Mouse (Mus musculus): ENCODE data around the gene Awat1. TPM values are rescaled to one million over a fixed set of nuclear protein-coding genes. Genes with fewer than 3 reads are reported as not detected.

The Awat1 gene
- not detected in 2 replicates for polyA plus RNA-seq (2014; fragmentation: Nextera tagmentation; extraction: Ambion mirVana)

DNA sequence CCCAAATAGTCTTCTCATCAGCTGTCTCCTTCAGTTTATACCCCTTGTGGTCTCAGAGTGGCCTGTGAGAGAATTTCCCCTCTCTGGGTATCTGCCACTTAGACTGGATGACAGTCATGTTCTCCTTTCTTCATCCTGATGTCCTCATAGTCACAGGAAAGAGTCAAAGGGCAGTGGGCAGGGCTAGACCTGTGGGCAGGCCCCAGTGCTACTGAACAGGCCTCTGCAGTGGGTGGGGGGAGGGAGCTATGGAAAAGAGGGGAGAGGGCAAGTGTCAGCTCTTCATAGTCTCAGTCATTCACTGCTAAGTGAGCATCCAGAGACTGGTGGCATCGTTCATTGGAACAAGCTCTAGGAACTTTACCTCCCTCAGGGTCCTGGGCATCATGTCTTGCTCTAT is at the start of gene Awat1:
Awat1 (plus strand) TSS at position 301 of the 400 bp plus-strand sequence.
- ATAC-seq (replicated peaks; ENCODE audit: insufficient number of reproducible peaks, low FRiP score, low TSS enrichment, low read depth) (no peak), DNase-seq (ENCODE audit: low spot score) (no peak)
- Histone ChIP-seq H3K36me3 (replicated peaks; ENCODE audit: control insufficient read depth, insufficient read depth, low read depth, low read length) (no peaks in the 10 kb centered on the region), H3K27ac (replicated peaks; ENCODE audit: low read depth, low read length) (no peak within 1 kb of the TSS), H3K27me3 (ENCODE audit: control insufficient read depth, insufficient read depth, low read length) (no peaks in the 10 kb centered on the region), H3K9me3 (replicated peaks; ENCODE audit: control insufficient read depth, low read length) (no peaks in the 10 kb centered on the region), H3K4me1 (ENCODE audit: control insufficient read depth, insufficient read depth, low read length) (no peaks in the 10 kb centered on the region), H3K4me2 (ENCODE audit: low read depth, low read length) (no peak within 1 kb of the TSS), H3K4me3 (ENCODE audit: low read depth, low read length) (no peak within 1 kb of the TSS), H3K9ac (replicated peaks; ENCODE audit: low read length) (no peak within 1 kb of the TSS)
- 92% methylated on average over 1 of the region's 1 CpGs for WGBS

DNA sequence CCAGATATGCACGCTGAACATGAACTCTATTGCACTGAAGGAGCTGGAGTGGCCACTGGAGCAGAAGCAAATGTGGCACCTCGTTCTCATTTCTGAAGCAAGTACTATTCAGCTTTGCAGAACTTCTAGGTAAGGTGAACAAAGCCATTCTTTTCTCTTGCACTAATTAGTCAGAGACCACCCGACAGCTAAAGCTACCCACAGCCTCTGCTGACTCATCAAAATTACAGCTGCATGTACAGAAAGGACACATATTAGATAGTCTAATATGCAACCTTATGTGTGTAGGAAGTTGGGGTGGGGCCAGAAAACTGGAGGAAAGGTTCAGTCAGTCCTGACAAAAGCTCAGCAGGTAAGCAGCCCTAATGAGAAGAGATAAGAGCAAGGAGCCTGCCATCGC is 47.6 kb upstream of the Awat1 start, which contains the start of gene Dgat2l6:
Dgat2l6 (plus strand) TSS at position 368 of the 400 bp plus-strand sequence.
- ATAC-seq (replicated peaks; ENCODE audit: insufficient number of reproducible peaks, low FRiP score, low TSS enrichment, low read depth) (no peak), DNase-seq (ENCODE audit: low spot score) (no peak)
- no peaks in the 10 kb centered on the region for H3K4me1 ChIP-seq (ENCODE audit: control insufficient read depth, insufficient read depth, low read length)
- H3K4me2 ChIP-seq (ENCODE audit: low read depth, low read length) = no peak within 1 kb of the TSS
- H3K36me3 ChIP-seq (replicated peaks; ENCODE audit: control insufficient read depth, insufficient read depth, low read depth, low read length) = no peaks in the 10 kb centered on the region
- WGBS = 87% methylated on average over 4 of the region's 4 CpGs
- no peaks in the 10 kb centered on the region for H3K9me3 ChIP-seq (replicated peaks; ENCODE audit: control insufficient read depth, low read length)
- no peak within 1 kb of the TSS for H3K27ac ChIP-seq (replicated peaks; ENCODE audit: low read depth, low read length)
- no peak within 1 kb of the TSS for H3K9ac ChIP-seq (replicated peaks; ENCODE audit: low read length)
- H3K27me3 ChIP-seq (ENCODE audit: control insufficient read depth, insufficient read depth, low read length) = no peaks in the 10 kb centered on the region
- H3K4me3 ChIP-seq (ENCODE audit: low read depth, low read length) = no peak within 1 kb of the TSS

DNA sequence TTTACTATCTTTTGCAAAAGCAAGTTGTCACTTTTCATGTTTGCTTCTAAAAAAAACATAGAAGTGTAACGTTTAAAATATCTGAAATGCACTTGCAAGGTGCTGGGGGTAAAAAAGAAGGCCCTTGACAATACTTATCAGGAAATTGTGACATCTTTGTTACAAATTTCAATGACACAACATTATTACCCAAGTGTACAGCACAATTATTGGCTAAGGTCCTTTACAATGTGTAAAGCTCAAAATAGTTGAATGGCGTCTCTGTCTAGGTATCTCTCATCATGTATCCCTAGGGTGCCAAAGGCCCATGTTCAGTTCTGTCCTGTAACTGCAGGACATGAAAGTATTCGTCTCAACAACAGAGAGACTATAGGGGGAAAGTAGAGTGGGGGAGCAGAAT is 16.0 kb upstream of the Awat1 start:
- H3K36me3 ChIP-seq (replicated peaks; ENCODE audit: control insufficient read depth, insufficient read depth, low read depth, low read length) = no peaks in the 10 kb centered on the region
- 82% methylated on average over 3 of the region's 3 CpGs for WGBS
- H3K4me2 ChIP-seq (ENCODE audit: low read depth, low read length) = no peak overlapping the region
- DNase-seq (ENCODE audit: low spot score) (no peak), ATAC-seq (replicated peaks; ENCODE audit: insufficient number of reproducible peaks, low FRiP score, low TSS enrichment, low read depth) (no peak)
- no peaks in the 10 kb centered on the region for H3K4me1 ChIP-seq (ENCODE audit: control insufficient read depth, insufficient read depth, low read length)
- H3K27ac ChIP-seq (replicated peaks; ENCODE audit: low read depth, low read length) = no peak overlapping the region
- H3K4me3 ChIP-seq (ENCODE audit: low read depth, low read length) = no peak overlapping the region
- H3K9ac ChIP-seq (replicated peaks; ENCODE audit: low read length) = no peak overlapping the region
- H3K27me3 ChIP-seq (ENCODE audit: control insufficient read depth, insufficient read depth, low read length) = no peaks in the 10 kb centered on the region
- H3K9me3 ChIP-seq (replicated peaks; ENCODE audit: control insufficient read depth, low read length) = no peaks in the 10 kb centered on the region

DNA sequence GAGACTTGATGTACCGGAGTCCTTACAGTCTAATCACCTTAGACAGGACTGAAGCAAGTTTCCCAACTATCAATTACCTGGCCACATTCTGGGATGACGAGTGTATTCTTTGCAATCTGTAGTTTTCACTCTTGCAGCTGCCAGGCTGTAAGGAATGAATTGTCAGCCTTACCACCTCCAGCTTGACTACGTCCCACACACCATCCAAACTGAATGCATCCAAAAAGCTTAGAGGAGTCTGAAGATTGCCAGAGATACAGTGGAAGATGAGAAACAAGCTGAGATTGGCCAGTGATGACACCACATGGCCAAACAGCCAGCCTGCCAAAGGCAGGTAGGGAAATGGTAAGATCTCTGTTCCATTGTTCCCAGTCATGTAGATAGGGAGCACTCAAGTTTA is 6.4 kb upstream of the Awat1 start:
- Histone ChIP-seq H3K27me3 (ENCODE audit: control insufficient read depth, insufficient read depth, low read length) (no peaks in the 10 kb centered on the region), H3K9ac (replicated peaks; ENCODE audit: low read length) (no peak overlapping the region), H3K4me2 (ENCODE audit: low read depth, low read length) (no peak overlapping the region), H3K36me3 (replicated peaks; ENCODE audit: control insufficient read depth, insufficient read depth, low read depth, low read length) (no peaks in the 10 kb centered on the region), H3K27ac (replicated peaks; ENCODE audit: low read depth, low read length) (no peak overlapping the region), H3K4me3 (ENCODE audit: low read depth, low read length) (no peak overlapping the region), H3K4me1 (ENCODE audit: control insufficient read depth, insufficient read depth, low read length) (no peaks in the 10 kb centered on the region), H3K9me3 (replicated peaks; ENCODE audit: control insufficient read depth, low read length) (no peaks in the 10 kb centered on the region)
- WGBS = 93% methylated on average over 3 of the region's 3 CpGs
- ATAC-seq (replicated peaks; ENCODE audit: insufficient number of reproducible peaks, low FRiP score, low TSS enrichment, low read depth) (no peak), DNase-seq (ENCODE audit: low spot score) (no peak)

DNA sequence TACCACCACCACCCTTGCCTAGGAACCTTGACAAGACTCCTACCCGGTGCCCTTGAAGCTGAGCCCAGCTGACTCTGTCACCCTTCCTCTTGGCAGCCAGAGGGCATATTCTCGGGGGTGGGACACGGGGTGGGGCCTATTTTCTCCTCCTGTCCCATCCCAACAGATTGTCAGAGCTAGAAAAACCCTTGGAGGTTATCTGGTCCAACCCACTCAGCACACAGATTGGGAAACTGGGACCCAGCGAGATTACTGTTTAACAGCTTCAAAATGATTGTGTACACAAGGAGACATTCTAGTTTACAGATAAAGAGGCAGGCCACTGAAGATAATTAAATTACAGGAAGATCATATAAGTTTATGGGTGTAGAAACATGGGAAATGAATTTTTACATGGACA is 22.7 kb downstream of the Awat1 start, which contains the start of gene P2ry4:
P2ry4 (minus strand) TSS at position 79 of the 400 bp plus-strand sequence.
- H3K9me3 ChIP-seq (replicated peaks; ENCODE audit: control insufficient read depth, low read length) = no peaks in the 10 kb centered on the region
- WGBS = 75% methylated on average over 4 of the region's 4 CpGs
- H3K36me3 ChIP-seq (replicated peaks; ENCODE audit: control insufficient read depth, insufficient read depth, low read depth, low read length) = no peaks in the 10 kb centered on the region
- no peaks in the 10 kb centered on the region for H3K4me1 ChIP-seq (ENCODE audit: control insufficient read depth, insufficient read depth, low read length)
- H3K27me3 ChIP-seq (ENCODE audit: control insufficient read depth, insufficient read depth, low read length) = 0 out of 2 replicates have a peak, but pooled peaks cover 3% of the 10 kb centered on the region
- H3K27ac ChIP-seq (replicated peaks; ENCODE audit: low read depth, low read length) = no peak within 1 kb of the TSS
- no peak within 1 kb of the TSS for H3K4me3 ChIP-seq (ENCODE audit: low read depth, low read length)
- DNase-seq (ENCODE audit: low spot score) (no peak), ATAC-seq (replicated peaks; ENCODE audit: insufficient number of reproducible peaks, low FRiP score, low TSS enrichment, low read depth) (no peak)
- H3K4me2 ChIP-seq (ENCODE audit: low read depth, low read length) = no peak within 1 kb of the TSS
- no peak within 1 kb of the TSS for H3K9ac ChIP-seq (replicated peaks; ENCODE audit: low read length)

DNA sequence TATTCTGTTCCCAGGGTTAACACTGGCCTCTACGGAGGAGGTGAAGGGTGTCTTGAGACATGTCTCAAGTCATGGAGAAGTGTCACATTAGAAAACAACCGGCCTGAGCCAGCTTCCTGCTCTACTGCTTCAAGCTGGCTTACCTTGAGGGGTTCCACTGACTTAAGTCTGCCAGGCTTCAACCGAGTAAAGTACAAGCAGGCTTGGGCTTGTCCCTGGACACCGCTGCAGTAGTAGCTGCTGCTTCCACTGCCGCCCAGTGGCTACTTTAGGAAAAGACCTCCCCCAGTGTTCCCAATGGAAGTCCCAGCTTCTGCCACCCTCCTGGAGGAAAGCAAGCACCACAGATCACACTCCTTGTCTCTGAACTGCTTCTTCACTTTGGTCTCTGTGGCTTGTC is 25.4 kb downstream of the Awat1 start:
- Histone ChIP-seq H3K36me3 (replicated peaks; ENCODE audit: control insufficient read depth, insufficient read depth, low read depth, low read length) (no peaks in the 10 kb centered on the region), H3K27me3 (ENCODE audit: control insufficient read depth, insufficient read depth, low read length) (0 out of 2 replicates have a peak, but pooled peaks cover 3% of the 10 kb centered on the region), H3K4me3 (ENCODE audit: low read depth, low read length) (no peak overlapping the region), H3K4me1 (ENCODE audit: control insufficient read depth, insufficient read depth, low read length) (no peaks in the 10 kb centered on the region), H3K4me2 (ENCODE audit: low read depth, low read length) (no peak overlapping the region), H3K9me3 (replicated peaks; ENCODE audit: control insufficient read depth, low read length) (no peaks in the 10 kb centered on the region), H3K9ac (replicated peaks; ENCODE audit: low read length) (no peak overlapping the region), H3K27ac (replicated peaks; ENCODE audit: low read depth, low read length) (no peak overlapping the region)
- 21% methylated on average over 5 of the region's 5 CpGs for WGBS
- peak; percentile 72 for DNase-seq (ENCODE audit: low spot score)
- no peak for ATAC-seq (replicated peaks; ENCODE audit: insufficient number of reproducible peaks, low FRiP score, low TSS enrichment, low read depth)

DNA sequence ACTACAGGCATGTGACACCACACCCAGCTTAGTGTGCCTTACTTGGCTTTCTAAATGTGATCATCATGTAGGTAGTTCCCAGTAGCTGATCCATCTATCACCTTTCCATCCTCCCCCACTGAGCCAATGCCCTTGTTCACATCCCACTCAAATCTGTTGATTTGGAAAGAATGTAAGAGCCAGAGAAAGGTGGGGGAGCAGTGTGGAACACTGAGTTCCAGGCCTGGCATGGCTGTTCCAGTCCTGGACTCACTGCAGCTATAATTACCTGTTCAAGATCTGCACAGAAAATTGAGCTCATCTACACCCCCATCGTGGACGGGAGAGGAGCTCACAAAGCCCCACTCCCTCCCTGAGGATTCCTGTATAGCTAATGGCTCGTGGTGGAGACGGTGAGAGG is 27.7 kb downstream of the Awat1 start:
- 60% methylated on average over 4 of the region's 4 CpGs for WGBS
- H3K27me3 ChIP-seq (ENCODE audit: control insufficient read depth, insufficient read depth, low read length) = 0 out of 2 replicates have a peak, but pooled peaks cover 3% of the 10 kb centered on the region
- H3K4me3 ChIP-seq (ENCODE audit: low read depth, low read length) = no peak overlapping the region
- ATAC-seq (replicated peaks; ENCODE audit: insufficient number of reproducible peaks, low FRiP score, low TSS enrichment, low read depth) (no peak), DNase-seq (ENCODE audit: low spot score) (no peak)
- H3K9me3 ChIP-seq (replicated peaks; ENCODE audit: control insufficient read depth, low read length) = no peaks in the 10 kb centered on the region
- H3K4me2 ChIP-seq (ENCODE audit: low read depth, low read length) = no peak overlapping the region
- no peak overlapping the region for H3K27ac ChIP-seq (replicated peaks; ENCODE audit: low read depth, low read length)
- no peaks in the 10 kb centered on the region for H3K36me3 ChIP-seq (replicated peaks; ENCODE audit: control insufficient read depth, insufficient read depth, low read depth, low read length)
- no peak overlapping the region for H3K9ac ChIP-seq (replicated peaks; ENCODE audit: low read length)
- H3K4me1 ChIP-seq (ENCODE audit: control insufficient read depth, insufficient read depth, low read length) = no peaks in the 10 kb centered on the region

DNA sequence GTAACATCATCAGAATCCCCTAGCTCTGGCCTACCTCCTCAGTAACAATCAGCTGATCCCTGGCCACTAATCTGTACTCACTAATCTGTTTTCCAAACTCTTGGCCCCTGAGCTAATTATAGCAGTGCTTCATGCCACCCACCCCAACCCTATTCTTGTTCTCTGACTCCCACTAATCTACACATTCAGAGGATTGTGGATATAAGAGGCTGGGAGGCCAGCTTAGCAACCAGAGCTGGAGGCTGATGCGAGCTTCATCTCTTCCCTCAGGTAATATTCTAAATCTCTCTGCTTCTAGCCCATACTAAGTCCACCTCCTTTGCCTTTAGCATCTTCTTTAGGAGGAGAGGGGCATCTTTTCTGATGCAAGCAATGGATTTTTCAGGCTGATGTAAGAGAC is 33.3 kb downstream of the Awat1 start, which contains the start of gene Arr3:
Arr3 (plus strand) TSS at position 184 of the 400 bp plus-strand sequence.
- Histone ChIP-seq H3K27ac (replicated peaks; ENCODE audit: low read depth, low read length) (no peak within 1 kb of the TSS), H3K4me1 (ENCODE audit: control insufficient read depth, insufficient read depth, low read length) (no peaks in the 10 kb centered on the region), H3K27me3 (ENCODE audit: control insufficient read depth, insufficient read depth, low read length) (no peaks in the 10 kb centered on the region), H3K4me3 (ENCODE audit: low read depth, low read length) (no peak within 1 kb of the TSS), H3K9ac (replicated peaks; ENCODE audit: low read length) (no peak within 1 kb of the TSS), H3K4me2 (ENCODE audit: low read depth, low read length) (no peak within 1 kb of the TSS), H3K36me3 (replicated peaks; ENCODE audit: control insufficient read depth, insufficient read depth, low read depth, low read length) (no peaks in the 10 kb centered on the region), H3K9me3 (replicated peaks; ENCODE audit: control insufficient read depth, low read length) (no peaks in the 10 kb centered on the region)
- DNase-seq (ENCODE audit: low spot score) = no peak
- ATAC-seq (replicated peaks; ENCODE audit: insufficient number of reproducible peaks, low FRiP score, low TSS enrichment, low read depth) = no peak
- WGBS = 75% methylated on average over 1 of the region's 1 CpGs
